Mouse (Mus musculus) gastrocnemius, adult 18-20 months (tissue): ENCODE results near the gene Mbl2. TPM values are rescaled to one million over a fixed set of nuclear protein-coding genes. Genes with fewer than 3 reads are reported as not detected.

Source experiments
- microRNA-seq: library from miRNA; unstranded; fragments of <30 nt; microRNA quantifications from one replicate; pipeline ENCODE4 v1.2.0, GENCODE M21; 2021
- total RNA-seq, 2 experiments: library from RNA; stranded (reverse); gene quantifications; 2 replicates each; pipeline ENCODE4 v1.2.3; 2021

Mbl2 gene
- total RNA-seq, 2 experiments from 2014 or later = 0.21 TPM; not detected in 1

Small RNA genes within 50 kb of the gene (microRNA-seq; reads per million reads assigned to microRNA genes)
- not detected for gene Gm24108

Other genes starting within 250 kb of the Mbl2 start
- gene Trpd52l3, start 229.2 kb upstream of the Mbl2 start, total RNA-seq = not detected
- 10 to 100 TPM; 12.9 to 13.1 TPM for gene Uhrf2, start 202.4 kb upstream of the Mbl2 start, total RNA-seq
- under 1 TPM; 0.14 to 0.17 TPM for gene Gldc, start 57.5 kb upstream of the Mbl2 start, total RNA-seq